Mouse (Mus musculus): ENCODE data around the gene Cactin.

DNA sequence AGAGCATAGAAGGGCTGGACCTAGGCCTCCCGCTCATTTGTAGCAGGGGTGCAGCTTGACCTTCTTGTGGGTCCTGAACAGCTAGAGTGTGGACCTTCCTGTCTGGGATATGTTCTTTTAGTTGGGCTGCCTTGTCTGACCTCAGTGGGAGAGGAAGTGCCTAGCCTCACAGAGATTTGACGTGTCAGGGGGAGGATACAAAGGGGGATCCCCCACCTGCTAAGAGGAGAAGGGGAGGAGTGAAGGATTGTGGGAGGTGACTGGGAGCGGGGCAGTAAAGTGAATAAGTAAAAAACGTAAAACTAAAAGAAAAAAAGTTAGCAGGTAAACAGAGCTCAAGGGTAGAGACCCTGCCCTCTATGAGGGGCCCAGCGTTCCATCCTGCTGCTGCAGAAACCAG lies 11.3 kb upstream of the Cactin start:
- TF ChIP-seq CTCF (IDR thresholded peaks at IDR 0.05; ENCODE audit: borderline replicate concordance, extremely low read depth, insufficient read depth, insufficient read length) (no peak), POLR2A (IDR thresholded peaks at IDR 0.05; ENCODE audit: borderline replicate concordance, extremely low read depth, insufficient read depth, insufficient read length, poor library complexity, severe bottlenecking) (no peak)
